Mouse (Mus musculus) ES-E14 (cell line): Measurements from ENCODE around the gene Spon2. TPM values are rescaled to one million over a fixed set of nuclear protein-coding genes. Genes with fewer than 3 reads are reported as not detected.

Source experiments
- DNase-seq: peaks from one replicate; pipeline ENCODE4 v3.0.0-alpha.2; 2013; ENCODE audit warnings: low read depth, low spot score
- H3K27ac ChIP-seq: 2 replicates; pipeline ENCODE4 v1.5.1; 2012; ENCODE audit warnings: low read depth, mild to moderate bottlenecking, low read length, moderate library complexity, mixed read lengths; ENCODE audit not compliant: poor library complexity, insufficient read depth, severe bottlenecking
- H3K36me3 ChIP-seq: 2 replicates; pipeline ENCODE4 v1.6.1; 2012; ENCODE audit warnings: mild to moderate bottlenecking, low read length, moderate library complexity, mixed read lengths; ENCODE audit not compliant: control insufficient read depth, poor library complexity, insufficient read depth, severe bottlenecking
- H3K4me1 ChIP-seq, 2 experiments: fragments of 150-350 bp in 1 of 2; sonication (generic) in 1 of 2; 2 replicates each; pipeline ENCODE4 v1.6.1; 2012; ENCODE audit warnings: low read length in 2 of 2, mild to moderate bottlenecking in 1 of 2, mixed read lengths in 1 of 2; ENCODE audit not compliant: control insufficient read depth in 2 of 2, insufficient read depth in 2 of 2, poor library complexity in 1 of 2
- H3K4me3 ChIP-seq, 2 experiments: fragments of 150-350 bp in 1 of 2; sonication (generic) in 1 of 2; 2 replicates each; pipeline ENCODE4 v1.5.1; 2012; ENCODE audit warnings: low read length in 2 of 2, low read depth in 1 of 2, mild to moderate bottlenecking in 1 of 2, mixed read lengths in 1 of 2; ENCODE audit not compliant: insufficient read depth in 1 of 2, poor library complexity in 1 of 2, severe bottlenecking in 1 of 2
- H3K9ac ChIP-seq: 2 replicates; pipeline ENCODE4 v1.6.1; 2012; ENCODE audit warnings: low read depth, mild to moderate bottlenecking, low read length, mixed read lengths; ENCODE audit not compliant: poor library complexity, insufficient read depth, severe bottlenecking
- H3K9me3 ChIP-seq: fragments of 150-350 bp; sonication (generic); 2 replicates; pipeline ENCODE4 v1.6.1; 2012; ENCODE audit warnings: low read depth, mild to moderate bottlenecking, low read length; ENCODE audit not compliant: control insufficient read depth, insufficient read depth
- CHD2 ChIP-seq: IDR thresholded peaks from 2 replicates; pipeline ENCODE4 v1.6.1; 2014; ENCODE audit warnings: mild to moderate bottlenecking, low read depth, low read length, inconsistent platforms
- HCFC1 ChIP-seq: IDR thresholded peaks from 2 replicates; pipeline ENCODE4 v1.6.1; 2012; ENCODE audit warnings: low read length, inconsistent platforms, borderline replicate concordance; ENCODE audit not compliant: insufficient read depth
- MAFK ChIP-seq: IDR thresholded peaks from 2 replicates; pipeline ENCODE4 v1.6.1; 2014; ENCODE audit warnings: mild to moderate bottlenecking, low read depth, low read length, inconsistent platforms; ENCODE audit not compliant: insufficient read depth
- ZC3H11A ChIP-seq: IDR thresholded peaks from 2 replicates; pipeline ENCODE4 v1.6.1; 2012; ENCODE audit warnings: low read depth, mild to moderate bottlenecking, inconsistent platforms, low read length, borderline replicate concordance
- ZNF384 ChIP-seq: IDR thresholded peaks from 2 replicates; pipeline ENCODE4 v1.6.1; 2012; ENCODE audit warnings: low read depth, low read length, inconsistent platforms
- in situ Hi-C, 2 experiments: fragments of 600-800 bp; cut with MboI; formaldehyde crosslinking; loops; one replicate each; pipeline ENCODE4 v1.15.1; 2025; ENCODE audit warnings: low sequenced_read_pairs in 2 of 2, inconsistent platforms in 1 of 2; ENCODE audit not compliant: unreplicated experiment in 2 of 2
- total RNA-seq: library from RNA; depleted of rRNA; stranded (reverse); fragments of 300-350 nt; gene quantifications from 2 replicates; pipeline ENCODE4 v1.2.3, GENCODE M21; 2012

The Spon2 gene
- total RNA-seq, 1 experiment: 2.8 TPM

DNA sequence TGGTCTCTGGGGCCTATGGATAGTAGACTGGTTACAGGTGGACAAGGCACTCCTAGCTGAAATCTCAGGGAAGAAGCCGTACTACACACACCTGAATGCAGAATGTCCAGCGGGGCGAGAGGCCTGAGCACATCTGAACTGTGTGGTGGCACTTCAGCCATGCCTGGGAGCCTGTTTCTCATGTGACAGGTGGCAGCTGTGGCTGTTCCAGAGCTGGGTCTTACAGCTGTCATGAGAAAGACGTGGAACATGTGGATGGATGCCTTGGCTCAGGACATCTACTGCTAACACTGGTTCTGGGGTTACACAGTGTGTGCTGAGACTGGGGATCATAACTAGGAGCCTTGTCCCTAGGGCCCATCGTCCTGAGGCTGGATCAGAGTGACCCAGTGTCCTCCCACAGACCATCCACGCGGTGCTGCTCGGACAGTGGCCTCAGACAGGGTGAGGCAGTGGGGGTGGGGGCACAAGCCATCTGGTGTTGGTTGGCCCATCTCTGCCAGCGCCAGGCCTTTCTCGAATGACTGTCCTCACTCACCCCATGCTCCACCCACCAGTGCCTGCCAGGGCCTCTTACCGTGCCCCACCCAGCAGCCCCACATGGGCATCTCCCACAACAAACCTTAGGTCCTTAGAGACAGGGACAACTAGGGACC, 19.5 kb upstream of the Spon2 start:
- no peaks in the 10 kb centered on the region for H3K4me1 ChIP-seq
- no peak overlapping the region for H3K9ac ChIP-seq
- in situ Hi-C loops: no loop called here
- no peak for DNase-seq
- no peaks in the 10 kb centered on the region for H3K36me3 ChIP-seq
- H3K27ac ChIP-seq: no peak overlapping the region
- H3K4me3 ChIP-seq: no peak overlapping the region
- no peaks in the 10 kb centered on the region for H3K9me3 ChIP-seq
- TF ChIP-seq CHD2: no peak
- TF ChIP-seq ZNF384: no peak
- no peak for TF ChIP-seq MAFK
- no peak for TF ChIP-seq ZC3H11A
- no peak for TF ChIP-seq HCFC1

DNA sequence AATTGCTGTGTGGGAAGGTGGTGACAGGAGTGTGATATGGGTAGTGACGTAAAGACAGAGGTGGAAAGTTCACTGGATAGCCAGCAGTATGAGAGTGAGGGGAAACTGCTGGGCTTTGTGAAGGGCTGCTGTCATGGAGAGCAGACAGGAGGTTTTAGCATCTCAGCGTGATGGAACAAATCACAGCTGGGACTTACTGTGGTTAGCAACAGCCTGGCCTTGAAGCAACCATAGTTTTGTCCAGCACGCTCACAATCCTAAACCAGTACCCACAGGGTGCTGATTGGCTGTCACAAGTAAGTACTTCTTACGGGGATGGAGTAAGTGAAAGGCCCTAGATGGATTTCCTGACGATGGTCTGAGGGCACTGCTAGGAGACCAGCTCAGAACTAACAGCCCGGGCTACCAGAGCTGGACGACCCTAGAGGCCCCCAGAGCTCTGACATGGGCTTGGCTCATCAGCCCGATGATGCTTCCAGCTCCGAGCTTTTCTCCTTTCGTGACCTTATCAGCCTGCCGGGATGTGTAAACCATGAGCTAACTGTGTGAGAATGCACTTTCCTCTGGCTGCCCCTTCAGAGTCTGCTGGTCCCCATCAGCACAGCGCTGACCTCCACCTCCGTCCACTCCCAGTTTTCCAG, 16.3 kb upstream of the Spon2 start:
- Histone ChIP-seq H3K36me3 (no peaks in the 10 kb centered on the region), H3K27ac (no peak overlapping the region), H3K9ac (no peak overlapping the region), H3K4me3 (no peak overlapping the region), H3K4me1 (no peaks in the 10 kb centered on the region), H3K9me3 (no peaks in the 10 kb centered on the region)
- in situ Hi-C loops: no loop called here
- TF ChIP-seq HCFC1 (no peak), MAFK (no peak), ZNF384 (no peak), ZC3H11A (no peak), CHD2 (no peak)
- no peak for DNase-seq

DNA sequence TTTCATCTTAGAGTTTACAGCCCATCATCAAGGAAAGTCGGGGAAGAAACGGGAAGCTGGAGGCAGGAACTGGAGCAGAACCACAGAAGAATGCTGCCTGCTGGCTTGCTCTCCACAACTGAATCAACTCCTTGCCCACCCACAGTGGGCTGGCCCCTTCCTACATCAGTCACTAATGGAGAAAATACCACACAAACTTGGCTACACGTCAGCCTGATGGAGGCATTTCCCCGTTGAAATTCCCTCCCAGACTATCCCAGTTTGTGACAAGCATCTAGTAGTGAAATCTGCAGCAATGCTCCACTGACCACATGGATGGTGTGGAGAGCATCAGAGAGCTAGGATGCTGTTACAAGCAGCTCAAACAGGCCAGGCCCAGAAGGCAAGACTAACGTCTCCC, 14.5 kb upstream of the Spon2 start:
- no peak for TF ChIP-seq CHD2
- no peak for TF ChIP-seq HCFC1
- TF ChIP-seq ZNF384: no peak
- TF ChIP-seq MAFK: no peak
- TF ChIP-seq ZC3H11A: no peak
- no peak overlapping the region for H3K27ac ChIP-seq
- H3K4me1 ChIP-seq: no peaks in the 10 kb centered on the region

DNA sequence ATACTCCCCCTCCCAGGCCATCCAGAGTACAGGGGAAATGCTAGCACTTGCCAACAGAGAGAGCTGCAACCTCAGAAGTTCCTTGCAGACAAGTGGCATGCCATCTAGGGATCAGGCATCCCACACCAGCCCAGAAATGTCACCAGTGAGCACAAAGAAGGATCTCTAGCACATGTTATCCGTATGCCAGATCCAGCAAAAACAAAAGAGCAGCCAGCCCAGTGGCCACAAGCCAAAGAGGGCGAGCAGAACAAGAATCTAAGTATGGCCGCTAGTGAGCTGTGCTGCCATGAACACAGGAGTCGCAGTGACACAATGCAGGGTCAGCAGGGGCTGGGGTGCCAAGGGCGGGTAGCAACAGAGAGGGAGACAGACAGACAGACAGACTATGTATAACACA, 12.0 kb upstream of the Spon2 start:
- H3K27ac ChIP-seq: no peak overlapping the region
- H3K9ac ChIP-seq: no peak overlapping the region
- no peaks in the 10 kb centered on the region for H3K36me3 ChIP-seq
- in situ Hi-C loops: no loop called here
- no peaks in the 10 kb centered on the region for H3K4me1 ChIP-seq
- DNase-seq: no peak
- no peaks in the 10 kb centered on the region for H3K9me3 ChIP-seq
- H3K4me3 ChIP-seq: no peak overlapping the region
- no peak for TF ChIP-seq ZC3H11A

More for the DNA sequence above, 14.5 kb upstream of the Spon2 start:
- H3K36me3 ChIP-seq: no peaks in the 10 kb centered on the region
- DNase-seq: no peak
- in situ Hi-C loops: no loop called here
- no peak overlapping the region for H3K4me3 ChIP-seq
- H3K9me3 ChIP-seq: no peaks in the 10 kb centered on the region
- H3K9ac ChIP-seq: no peak overlapping the region

DNA sequence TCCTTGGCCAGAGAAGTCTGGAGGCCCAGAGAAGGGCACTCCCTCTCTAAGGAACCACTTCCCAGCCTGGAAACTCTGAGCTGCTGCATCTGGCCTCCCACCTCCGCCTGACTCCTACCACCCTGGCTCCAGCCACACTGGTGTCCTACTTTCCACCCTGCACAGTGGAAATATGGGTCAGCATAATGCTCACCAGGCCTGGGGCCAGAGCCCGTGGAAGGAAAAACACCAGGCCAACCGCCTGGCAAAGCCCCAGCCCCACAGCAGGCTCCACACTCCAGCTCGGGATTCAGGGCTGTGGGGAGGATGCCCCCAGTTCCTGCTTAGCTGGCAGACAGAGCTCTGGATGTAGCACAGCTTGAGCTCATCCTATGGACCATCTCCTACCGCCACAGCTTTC, 10.2 kb upstream of the Spon2 start:
- no peak overlapping the region for H3K27ac ChIP-seq
- no peak overlapping the region for H3K4me3 ChIP-seq
- H3K9ac ChIP-seq: no peak overlapping the region
- no peak for DNase-seq
- no peaks in the 10 kb centered on the region for H3K36me3 ChIP-seq
- no peaks in the 10 kb centered on the region for H3K4me1 ChIP-seq
- H3K9me3 ChIP-seq: no peaks in the 10 kb centered on the region
- in situ Hi-C loops: no loop called here
- TF ChIP-seq MAFK (no peak), ZNF384 (no peak), ZC3H11A (no peak), HCFC1 (no peak)
